8 mouse cellular contexts compared by ENCODE assay signal in genomic region chr4:25281671-25282038, GRCm38 (mm10). TPM values are rescaled to one million over a fixed set of nuclear protein-coding genes. Genes with fewer than 3 reads are reported as not detected.
DNase-seq lines count a peak whose midpoint lies in the region; ATAC-seq lines count a peak whose summit lies in the region.

TSS of gene Ufl1 (minus strand) at chr4:25281821.

- no peaks in the 10 kb centered on the region for H3K9me3 ChIP-seq in hindbrain, embryonic 15.5 days

- peak; percentile 89 for DNase-seq in T-cell, adult 2 months (ENCODE audit: low spot score)
- peak; percentile 98 for DNase-seq in cerebellum, postnatal 36 days
- peak; percentile 98 to 99 for DNase-seq in frontal cortex, postnatal 36 days (ENCODE audit: low spot score in 2 of 2)
- DNase-seq in left cerebral cortex, adult 11 months (ENCODE audit: low spot score) = peak; percentile 89
- peak; percentile 97 to 98 for DNase-seq in lung, postnatal 4 days
- peak; percentile 89 for DNase-seq in retina, postnatal 7 days (ENCODE audit: low read depth, low spot score)
- peak; percentile 99 for DNase-seq in urinary bladder, adult 2 months (ENCODE audit: low spot score)

- H3K36me3 ChIP-seq in hindbrain, embryonic 15.5 days = peaks cover 20% of the 10 kb centered on the region

- peak within 1 kb of the TSS; percentile 64 for H3K4me2 ChIP-seq in hindbrain, embryonic 15.5 days

- H3K4me3 ChIP-seq in hindbrain, embryonic 15.5 days = peak within 1 kb of the TSS; percentile 75

- under 1% methylated on average over 30 of the region's 30 CpGs for WGBS in hindbrain, embryonic 15.5 days

- no peaks in the 10 kb centered on the region for H3K27me3 ChIP-seq in hindbrain, embryonic 15.5 days

- peaks cover 6% of the 10 kb centered on the region for H3K4me1 ChIP-seq in hindbrain, embryonic 15.5 days (replicated peaks)

- peak within 1 kb of the TSS; percentile 91 for H3K9ac ChIP-seq in hindbrain, embryonic 15.5 days

- peak; percentile 99 for ATAC-seq in hindbrain, embryonic 15.5 days (ENCODE audit: low FRiP score, low read depth)

- H3K27ac ChIP-seq in hindbrain, embryonic 15.5 days (replicated peaks) = peak within 1 kb of the TSS; percentile 99

RNA-seq across cellular contexts. Expression of gene Ufl1, which starts in this region (rescaled TPM):
- polyA plus RNA-seq in hindbrain, embryonic 15.5 days (2015; fragmentation: Nextera tagmentation; extraction: Ambion mirVana) = 37.4 and 38.5 TPM in 2 replicates
- 6.8 and 12.6 TPM in 2 replicates for polyA plus RNA-seq in urinary bladder, adult 2 months (2012; rRNA removed)

Comparison
In these comparisons a context has a peak if more than half of its experiments do, and no peak if none do; other contexts are left out.
1. Peak in every context shown above with its lines: DNase-seq, ATAC-seq, H3K4me3 ChIP-seq and H3K27ac ChIP-seq.